Mouse (Mus musculus): ENCODE data around the gene Nt5c1a. TPM values are rescaled to one million over a fixed set of nuclear protein-coding genes. Genes with fewer than 3 reads are reported as not detected.

The Nt5c1a gene
- polyA plus RNA-seq, 1 experiment from 2014 or later = not detected

GRCm38 (mm10) chr4:123212330-123212729 lies 11.0 kb downstream of the Nt5c1a start:
- Histone ChIP-seq H3K27ac (replicated peaks) (no peak overlapping the region), H3K9ac (no peak overlapping the region), H3K4me1 (no peaks in the 10 kb centered on the region), H3K36me3 (no peaks in the 10 kb centered on the region), H3K4me3 (replicated peaks) (no peak overlapping the region), H3K27me3 (no peaks in the 10 kb centered on the region; the same call in 1 of the 2 replicates), H3K4me2 (replicated peaks) (no peak overlapping the region), H3K9me3 (replicated peaks) (no peaks in the 10 kb centered on the region)
- no peak for ATAC-seq (ENCODE audit: insufficient number of reproducible peaks, low FRiP score, low TSS enrichment, low read depth)
- WGBS = 43% methylated on average over 2 of the region's 2 CpGs

DNA sequence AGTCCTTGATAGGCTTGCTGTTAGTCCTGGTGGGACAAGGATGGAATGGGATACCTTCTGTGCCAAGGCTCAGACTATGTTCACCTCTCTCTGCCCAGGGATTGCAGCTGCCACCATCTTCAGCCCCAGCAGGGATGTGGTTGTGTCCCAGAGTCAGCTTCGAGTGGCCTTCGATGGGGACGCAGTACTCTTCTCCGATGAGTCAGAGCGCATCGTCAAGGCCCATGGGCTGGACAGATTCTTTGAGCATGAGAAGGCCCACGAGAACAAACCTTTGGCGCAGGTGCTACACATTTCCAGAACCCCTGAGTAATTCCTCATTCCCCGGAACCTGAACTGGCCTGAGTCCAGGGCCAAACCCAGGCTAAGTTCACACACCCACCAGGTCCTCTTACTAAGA lies 12.7 kb downstream of the Nt5c1a start:
- Histone ChIP-seq H3K9ac (no peak overlapping the region), H3K27me3 (no peaks in the 10 kb centered on the region), H3K4me1 (no peaks in the 10 kb centered on the region), H3K4me3 (replicated peaks) (no peak overlapping the region), H3K9me3 (replicated peaks) (no peaks in the 10 kb centered on the region), H3K27ac (replicated peaks) (no peak overlapping the region), H3K36me3 (no peaks in the 10 kb centered on the region), H3K4me2 (replicated peaks) (no peak overlapping the region)
- WGBS = 89% methylated on average over 9 of the region's 9 CpGs
- ATAC-seq (ENCODE audit: insufficient number of reproducible peaks, low FRiP score, low TSS enrichment, low read depth) = no peak

DNA sequence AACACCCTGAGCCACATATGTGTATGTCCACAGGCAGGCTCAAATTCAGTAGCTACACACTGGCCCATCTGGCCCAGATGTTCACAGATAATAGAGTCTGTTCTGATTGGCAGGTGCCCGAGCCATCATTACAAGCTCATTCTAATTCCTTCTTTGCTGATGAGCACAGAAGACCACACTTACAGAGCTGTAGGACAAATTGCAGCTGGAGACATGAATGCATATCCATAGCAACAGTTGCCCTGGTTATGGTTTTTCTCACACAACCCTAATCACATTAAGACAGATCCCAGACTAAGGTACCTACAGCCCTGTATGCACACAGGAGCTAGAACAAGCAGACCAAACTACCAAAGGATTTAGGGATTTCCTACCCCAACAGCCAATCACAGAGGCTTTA lies 14.1 kb downstream of the Nt5c1a start:
- H3K27me3 ChIP-seq = no peaks in the 10 kb centered on the region
- ATAC-seq (ENCODE audit: insufficient number of reproducible peaks, low FRiP score, low TSS enrichment, low read depth) = no peak
- H3K4me1 ChIP-seq = no peaks in the 10 kb centered on the region
- H3K36me3 ChIP-seq = no peaks in the 10 kb centered on the region
- no peaks in the 10 kb centered on the region for H3K9me3 ChIP-seq (replicated peaks)
- H3K27ac ChIP-seq (replicated peaks) = no peak overlapping the region
- no peak overlapping the region for H3K4me2 ChIP-seq (replicated peaks)
- H3K4me3 ChIP-seq (replicated peaks) = no peak overlapping the region
- WGBS = 65% methylated on average over 1 of the region's 1 CpGs
- no peak overlapping the region for H3K9ac ChIP-seq

- Histone ChIP-seq H3K9ac (no peak overlapping the region), H3K36me3 (no peaks in the 10 kb centered on the region), H3K9me3 (replicated peaks) (no peaks in the 10 kb centered on the region), H3K4me3 (replicated peaks) (no peak overlapping the region), H3K27ac (replicated peaks) (no peak overlapping the region), H3K4me2 (replicated peaks) (no peak overlapping the region), H3K27me3 (no peaks in the 10 kb centered on the region), H3K4me1 (no peaks in the 10 kb centered on the region)
- 18% methylated on average over 1 of the region's 1 CpGs for WGBS
- no peak for ATAC-seq (ENCODE audit: insufficient number of reproducible peaks, low FRiP score, low TSS enrichment, low read depth)
Observed at GRCm38 (mm10) chr4:123216782-123217181, 15.5 kb downstream of the Nt5c1a start.

DNA sequence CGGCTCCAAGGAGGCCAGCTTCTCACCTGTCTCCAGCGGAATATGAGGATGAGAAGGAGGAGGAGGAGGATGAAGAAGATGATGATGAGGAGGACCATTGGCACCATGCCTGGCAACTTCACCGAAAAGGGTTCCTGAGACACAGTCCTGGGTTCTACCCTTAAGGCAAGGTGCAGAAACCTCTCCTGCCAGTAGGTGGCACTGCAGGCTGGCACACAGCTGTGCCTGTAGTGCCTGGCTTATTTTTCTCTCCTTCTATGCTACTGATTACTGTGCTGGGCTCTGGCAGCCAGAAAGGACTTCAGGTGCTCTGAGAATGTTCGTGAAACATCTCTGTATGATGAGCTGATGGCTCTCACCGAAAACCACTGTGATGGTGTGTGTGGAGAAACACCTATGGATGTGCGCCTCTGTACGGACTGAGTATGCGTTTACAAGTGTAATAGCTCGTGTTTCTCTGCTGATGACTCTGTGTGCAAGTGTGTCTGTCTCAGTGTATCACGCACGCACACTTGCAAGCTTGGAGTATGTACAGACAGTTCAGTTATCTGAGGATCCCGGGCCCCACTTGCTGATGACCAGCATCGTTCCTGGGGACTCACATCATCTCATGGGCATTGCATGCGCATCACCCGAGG lies 18.5 kb downstream of the Nt5c1a start:
- 66% methylated on average over 15 of the region's 15 CpGs for WGBS
- H3K9ac ChIP-seq = no peak overlapping the region

DNA sequence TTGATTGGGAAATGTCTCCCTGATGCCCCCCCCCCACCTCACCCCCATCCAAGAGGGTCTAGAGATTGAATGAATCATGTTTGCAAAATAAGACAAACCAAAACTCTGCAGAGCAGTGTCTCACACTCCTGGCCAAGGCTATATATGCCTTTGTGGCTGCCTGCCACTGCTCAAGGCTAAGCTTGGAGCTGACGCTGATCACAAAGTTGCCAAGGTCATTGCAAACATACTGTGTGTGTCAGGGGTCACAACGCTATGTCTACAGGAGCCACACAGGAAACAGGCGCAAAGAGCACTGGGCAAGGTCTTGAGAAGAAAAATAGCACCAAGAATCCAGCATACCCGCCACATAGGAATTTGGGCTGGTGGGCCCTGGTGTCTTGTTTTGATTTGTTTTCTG lies 19.3 kb downstream of the Nt5c1a start:
- Histone ChIP-seq H3K27me3 (no peaks in the 10 kb centered on the region), H3K27ac (replicated peaks) (no peak overlapping the region), H3K4me1 (no peaks in the 10 kb centered on the region), H3K4me2 (replicated peaks) (no peak overlapping the region), H3K9ac (no peak overlapping the region), H3K9me3 (replicated peaks) (no peaks in the 10 kb centered on the region), H3K4me3 (replicated peaks) (no peak overlapping the region), H3K36me3 (no peaks in the 10 kb centered on the region)
- 74% methylated on average over 4 of the region's 4 CpGs for WGBS
- no peak for ATAC-seq (ENCODE audit: insufficient number of reproducible peaks, low FRiP score, low TSS enrichment, low read depth)

More for the DNA sequence above, 18.5 kb downstream of the Nt5c1a start:
- no peak overlapping the region for H3K4me3 ChIP-seq (replicated peaks)
- no peak overlapping the region for H3K4me2 ChIP-seq (replicated peaks)
- no peaks in the 10 kb centered on the region for H3K36me3 ChIP-seq
- no peaks in the 10 kb centered on the region for H3K9me3 ChIP-seq (replicated peaks)
- no peaks in the 10 kb centered on the region for H3K27me3 ChIP-seq
- no peak overlapping the region for H3K27ac ChIP-seq (replicated peaks)
- no peaks in the 10 kb centered on the region for H3K4me1 ChIP-seq
- no peak for ATAC-seq (ENCODE audit: insufficient number of reproducible peaks, low FRiP score, low TSS enrichment, low read depth)

DNA sequence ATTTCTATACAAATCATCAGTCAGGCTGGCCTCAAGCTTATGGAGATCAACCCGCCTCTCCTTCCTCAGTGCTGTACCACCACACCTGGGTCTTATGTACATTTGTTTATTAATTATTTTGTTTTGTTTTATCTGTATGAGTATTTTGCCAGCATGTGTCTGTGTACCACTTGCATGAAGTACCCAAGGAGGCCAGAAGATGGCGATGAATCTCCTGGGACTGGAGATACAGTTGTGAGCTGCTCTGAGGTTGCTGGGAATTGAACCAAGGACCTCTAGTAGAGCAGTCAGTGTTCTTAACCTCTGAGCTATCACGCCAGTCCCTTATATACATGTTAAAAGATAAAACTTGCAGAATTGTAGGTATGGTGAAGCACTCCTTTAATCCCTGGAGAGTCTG lies 22.0 kb downstream of the Nt5c1a start:
- WGBS = 57% methylated on average over 3 of the region's 3 CpGs

GRCm38 (mm10) chr4:123225718-123226403 lies 24.6 kb downstream of the Nt5c1a start:
- Histone ChIP-seq H3K4me1 (peaks cover 37% of the 10 kb centered on the region), H3K4me3 (replicated peaks) (no peak overlapping the region), H3K4me2 (replicated peaks) (no peak overlapping the region), H3K9ac (no peak overlapping the region), H3K36me3 (no peaks in the 10 kb centered on the region), H3K9me3 (replicated peaks) (no peaks in the 10 kb centered on the region), H3K27ac (replicated peaks) (0 out of 2 replicates have a peak overlapping the region, but pooled peaks have one; percentile 22), H3K27me3 (no peaks in the 10 kb centered on the region)
- ATAC-seq (ENCODE audit: insufficient number of reproducible peaks, low FRiP score, low TSS enrichment, low read depth) = peak; percentile 47; the same call in 1 of the 2 replicates
- WGBS = 55% methylated on average over 10 of the region's 10 CpGs

More for the DNA sequence above, 22.0 kb downstream of the Nt5c1a start:
- Histone ChIP-seq H3K4me2 (replicated peaks) (no peak overlapping the region), H3K27me3 (no peaks in the 10 kb centered on the region), H3K27ac (replicated peaks) (no peak overlapping the region), H3K4me3 (replicated peaks) (no peak overlapping the region), H3K9ac (no peak overlapping the region), H3K4me1 (peaks cover 25% of the 10 kb centered on the region), H3K36me3 (no peaks in the 10 kb centered on the region), H3K9me3 (replicated peaks) (no peaks in the 10 kb centered on the region)
- ATAC-seq (ENCODE audit: insufficient number of reproducible peaks, low FRiP score, low TSS enrichment, low read depth) = no peak

GRCm38 (mm10) chr4:123227707-123228106 lies 26.4 kb downstream of the Nt5c1a start:
- ATAC-seq (ENCODE audit: insufficient number of reproducible peaks, low FRiP score, low TSS enrichment, low read depth) = peak; percentile 67
- Histone ChIP-seq H3K4me1 (peaks cover 37% of the 10 kb centered on the region), H3K9me3 (replicated peaks) (no peaks in the 10 kb centered on the region), H3K4me2 (replicated peaks) (no peak overlapping the region), H3K36me3 (no peaks in the 10 kb centered on the region), H3K27me3 (peaks cover 12% of the 10 kb centered on the region; the same call in 1 of the 2 replicates), H3K9ac (no peak overlapping the region), H3K27ac (replicated peaks) (peak overlapping the region; percentile 51), H3K4me3 (replicated peaks) (no peak overlapping the region)
- WGBS = 34% methylated on average over 4 of the region's 4 CpGs

- H3K36me3 ChIP-seq = no peaks in the 10 kb centered on the region
- H3K4me1 ChIP-seq = peaks cover 38% of the 10 kb centered on the region
- peaks cover 16% of the 10 kb centered on the region for H3K27me3 ChIP-seq
- no peak overlapping the region for H3K4me2 ChIP-seq (replicated peaks)
- H3K9me3 ChIP-seq (replicated peaks) = no peaks in the 10 kb centered on the region
- H3K27ac ChIP-seq (replicated peaks) = no peak overlapping the region
- H3K9ac ChIP-seq = no peak overlapping the region
- ATAC-seq (ENCODE audit: insufficient number of reproducible peaks, low FRiP score, low TSS enrichment, low read depth) = peak; percentile 66
- no peak overlapping the region for H3K4me3 ChIP-seq (replicated peaks)
- WGBS = 15% methylated on average over 2 of the region's 2 CpGs
Observed at GRCm38 (mm10) chr4:123228270-123228669, 27.0 kb downstream of the Nt5c1a start.

- Histone ChIP-seq H3K9me3 (replicated peaks) (no peaks in the 10 kb centered on the region), H3K36me3 (no peaks in the 10 kb centered on the region), H3K27ac (replicated peaks) (no peak overlapping the region; the same call in 1 of the 2 replicates), H3K9ac (no peak overlapping the region), H3K4me2 (replicated peaks) (no peak overlapping the region), H3K4me1 (peaks cover 46% of the 10 kb centered on the region), H3K27me3 (peaks cover 23% of the 10 kb centered on the region), H3K4me3 (replicated peaks) (no peak overlapping the region)
- whole genome bisulfite sequencing = 58% methylated on average over 11 of the region's 11 CpGs
- ATAC-seq (ENCODE audit: insufficient number of reproducible peaks, low FRiP score, low TSS enrichment, low read depth) = no peak
Observed at GRCm38 (mm10) chr4:123229166-123229565, 27.9 kb downstream of the Nt5c1a start.
